Mouse (Mus musculus) liver, adult 2 months (tissue): Measurements from ENCODE around the gene Adamtsl4. TPM values are rescaled to one million over a fixed set of nuclear protein-coding genes. Genes with fewer than 3 reads are reported as not detected.
"Not testable (repeated sequence)": the region's sequence is repeated elsewhere in the genome, so short reads cannot be mapped to it uniquely, and the experiment has no call there.

ENCODE experiments used
- DNase-seq: peaks from one replicate; pipeline ENCODE4 v3.0.0-alpha.2; 2011; ENCODE audit warnings: low read depth, low spot score; ENCODE audit errors: extremely low read depth
- H3K27ac ChIP-seq: fragments of 200-500 bp; replicated peaks from 2 replicates; pipeline ENCODE4 v1.5.1; 2012; ENCODE audit warnings: low read depth, mild to moderate bottlenecking, control low read depth, inconsistent platforms, low read length; ENCODE audit not compliant: insufficient read depth
- H3K27me3 ChIP-seq: fragments of 200-500 bp; 2 replicates; pipeline ENCODE4 v1.6.1; 2012; ENCODE audit warnings: mild to moderate bottlenecking, moderate library complexity, low read length, inconsistent platforms; ENCODE audit not compliant: control insufficient read depth, insufficient read depth
- H3K36me3 ChIP-seq: fragments of 200-500 bp; 2 replicates; pipeline ENCODE4 v1.6.1; 2012; ENCODE audit warnings: low read length, inconsistent platforms; ENCODE audit not compliant: control insufficient read depth, insufficient read depth
- H3K4me1 ChIP-seq: fragments of 200-500 bp; 2 replicates; pipeline ENCODE4 v1.6.1; 2011; ENCODE audit warnings: low read length; ENCODE audit not compliant: control insufficient read depth, insufficient read depth
- H3K4me3 ChIP-seq: fragments of 200-500 bp; 2 replicates; pipeline ENCODE4 v1.5.1; 2011; ENCODE audit warnings: low read depth, mild to moderate bottlenecking, control low read depth, low read length, moderate library complexity; ENCODE audit not compliant: insufficient read depth
- H3K79me2 ChIP-seq: fragments of 200-500 bp; 2 replicates; pipeline ENCODE4 v1.6.1; 2012; ENCODE audit warnings: inconsistent platforms, mild to moderate bottlenecking, low read length, moderate library complexity; ENCODE audit not compliant: control insufficient read depth, insufficient read depth
- H3K9ac ChIP-seq: fragments of 200-500 bp; 2 replicates; pipeline ENCODE4 v1.6.1; 2012; ENCODE audit warnings: low read depth, mild to moderate bottlenecking, control low read depth, inconsistent platforms, low read length
- CTCF ChIP-seq: fragments of 200-500 bp; IDR thresholded peaks from 2 replicates; pipeline ENCODE4 v1.5.1; 2011; ENCODE audit warnings: low read depth, low read length, control low read depth
- POLR2A ChIP-seq: fragments of 200-500 bp; IDR thresholded peaks from 2 replicates; pipeline ENCODE4 v1.6.1; 2011; ENCODE audit warnings: low read length, control low read depth; ENCODE audit not compliant: insufficient read depth; ENCODE audit errors: extremely low read depth
- WGBS: fragments of 180-500 bp; shearing (Covaris S2); methylation state at CpG from one replicate; pipeline ENCODE4 v1.1.7; 2018; 5-methylcytosine and 5-hydroxymethylcytosine counted together
- polyA plus RNA-seq: library from polyadenylated mRNA; depleted of rRNA; stranded (reverse); fragments of >200 nt; gene quantifications from 2 replicates; pipeline ENCODE4 v1.2.3, GENCODE M21; 2012
- total RNA-seq: library from RNA; depleted of rRNA; stranded (reverse); fragments of >200 nt; gene quantifications from 2 replicates; pipeline ENCODE4 v1.2.3, GENCODE M21; 2014

Gene Adamtsl4
- total and polyA plus RNA-seq, 2 experiments, result 0.55 to 4.7 TPM

DNA sequence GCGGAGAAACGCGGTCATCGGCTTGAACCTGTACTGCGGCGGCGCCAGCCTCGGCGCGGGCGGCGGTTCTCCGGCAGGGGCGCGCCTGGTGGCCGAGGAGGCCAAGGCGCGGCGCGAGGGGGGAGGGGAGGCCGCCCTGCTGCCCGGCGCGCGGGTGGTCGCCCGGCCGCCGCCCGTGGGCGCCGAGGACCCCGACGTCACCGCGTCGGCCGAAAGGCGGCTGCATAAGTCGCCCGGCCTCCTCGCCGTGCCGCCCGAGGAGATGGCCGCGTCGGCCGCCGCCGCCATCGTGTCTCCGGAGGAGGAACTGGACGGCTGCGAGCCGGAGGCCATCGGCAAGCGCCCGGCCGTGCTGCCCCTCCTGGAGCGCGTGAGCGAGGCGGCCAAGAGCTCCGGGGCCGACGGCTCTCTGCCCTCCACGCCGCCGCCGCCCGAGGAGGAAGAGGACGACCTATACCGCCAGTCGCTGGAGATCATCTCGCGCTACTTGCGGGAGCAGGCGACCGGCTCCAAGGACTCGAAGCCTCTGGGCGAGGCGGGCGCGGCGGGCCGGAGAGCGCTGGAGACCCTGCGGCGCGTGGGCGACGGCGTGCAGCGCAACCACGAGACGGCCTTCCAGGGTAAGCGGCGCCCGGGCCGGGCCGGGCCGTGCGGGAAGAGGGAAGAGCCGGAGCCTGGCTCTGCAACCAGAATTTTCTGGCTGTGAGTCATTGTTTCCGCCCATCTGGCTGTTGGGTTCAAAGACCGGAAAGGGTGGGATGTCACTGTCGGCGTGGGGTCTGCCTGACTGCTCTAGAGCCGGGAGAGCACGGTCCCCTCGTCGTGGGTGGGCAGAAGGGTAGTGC is 28.6 kb downstream of the Adamtsl4 start:
- Histone ChIP-seq H3K79me2 (peaks cover 26% of the 10 kb centered on the region), H3K27me3 (no peaks in the 10 kb centered on the region), H3K4me1 (peaks cover 27% of the 10 kb centered on the region), H3K4me3 (peak overlapping the region; percentile 100), H3K36me3 (peaks cover 32% of the 10 kb centered on the region), H3K27ac (peak overlapping the region; percentile 98), H3K9ac (peak overlapping the region; percentile 93)
- TF ChIP-seq POLR2A (no peak), CTCF (no peak)
- peak; percentile 58 for DNase-seq
- WGBS, result under 1% methylated on average over 95 of the region's 113 CpGs

DNA sequence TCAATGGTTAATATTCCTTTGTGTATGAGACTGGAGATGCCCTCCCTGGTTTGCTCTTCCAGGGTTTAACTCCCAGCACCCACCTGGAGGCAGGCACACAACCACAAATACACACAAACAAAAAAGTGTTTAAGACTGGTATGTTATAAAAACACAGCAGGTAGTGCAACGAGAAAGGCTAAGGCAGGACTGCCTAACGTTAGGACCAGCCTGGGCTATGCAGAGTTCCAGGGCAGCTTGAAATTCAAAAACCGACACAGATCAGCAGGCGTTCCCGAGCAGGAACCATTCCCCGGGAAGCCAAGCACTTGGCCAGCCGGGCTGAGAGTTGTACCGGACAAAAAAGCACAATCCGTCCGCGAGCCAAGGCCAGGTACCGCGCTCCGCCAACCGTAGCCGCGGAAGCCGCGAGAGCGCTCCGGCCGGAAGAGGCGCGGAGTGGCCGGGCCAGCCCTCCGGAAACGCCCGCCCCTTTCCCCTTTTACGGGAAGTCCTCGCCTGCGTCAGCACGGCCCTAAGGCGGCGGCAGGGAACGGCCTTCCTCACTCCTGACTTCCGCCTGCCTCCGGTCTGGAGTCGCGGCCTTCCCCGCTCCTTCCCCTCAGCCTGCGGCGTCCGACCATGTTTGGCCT is 29.4 kb downstream of the Adamtsl4 start, which contains the start of gene Mcl1:
Mcl1 (plus strand) TSS at position 553 of the 632 bp plus-strand sequence.
- peak; percentile 85 for DNase-seq
- H3K9ac ChIP-seq, result peak within 1 kb of the TSS; percentile 93
- H3K27me3 ChIP-seq, result no peaks in the 10 kb centered on the region
- peaks cover 25% of the 10 kb centered on the region for H3K36me3 ChIP-seq
- H3K27ac ChIP-seq, result peak within 1 kb of the TSS; percentile 98
- H3K4me1 ChIP-seq, result peaks cover 20% of the 10 kb centered on the region
- no peak for TF ChIP-seq CTCF
- peak; percentile 99 for TF ChIP-seq POLR2A
- WGBS, result under 1% methylated on average over 43 of the region's 43 CpGs
- H3K79me2 ChIP-seq, result peaks cover 26% of the 10 kb centered on the region
- peak within 1 kb of the TSS; percentile 100 for H3K4me3 ChIP-seq

DNA sequence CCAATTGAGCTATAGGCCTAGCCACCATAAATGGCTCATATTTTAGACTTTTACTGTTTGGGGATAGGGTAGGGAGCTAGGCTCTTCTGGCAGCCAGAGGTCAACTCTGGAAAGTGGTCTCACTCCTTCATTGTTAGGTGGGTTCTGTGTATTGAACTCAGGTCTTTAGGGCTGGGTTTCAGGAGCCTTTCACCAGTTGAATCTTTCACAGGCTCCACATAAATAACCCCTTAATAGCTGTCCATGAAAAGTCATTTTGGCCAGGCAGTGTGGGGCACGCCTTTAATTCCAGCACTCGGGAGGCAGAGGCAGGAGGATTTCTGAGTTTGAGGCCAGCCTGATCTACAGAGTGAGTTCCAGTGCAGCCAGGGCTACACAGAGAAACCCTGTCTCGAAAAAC is 30.0 kb downstream of the Adamtsl4 start:
- Histone ChIP-seq H3K36me3 (peaks cover 19% of the 10 kb centered on the region), H3K27ac (peak overlapping the region; percentile 86), H3K4me1 (peaks cover 16% of the 10 kb centered on the region), H3K9ac (no peak overlapping the region), H3K79me2 (peaks cover 24% of the 10 kb centered on the region), H3K4me3 (no peak overlapping the region), H3K27me3 (no peaks in the 10 kb centered on the region)
- TF ChIP-seq POLR2A (no peak), CTCF (no peak)
- 80% methylated on average over 3 of the region's 3 CpGs for WGBS
- no peak for DNase-seq

DNA sequence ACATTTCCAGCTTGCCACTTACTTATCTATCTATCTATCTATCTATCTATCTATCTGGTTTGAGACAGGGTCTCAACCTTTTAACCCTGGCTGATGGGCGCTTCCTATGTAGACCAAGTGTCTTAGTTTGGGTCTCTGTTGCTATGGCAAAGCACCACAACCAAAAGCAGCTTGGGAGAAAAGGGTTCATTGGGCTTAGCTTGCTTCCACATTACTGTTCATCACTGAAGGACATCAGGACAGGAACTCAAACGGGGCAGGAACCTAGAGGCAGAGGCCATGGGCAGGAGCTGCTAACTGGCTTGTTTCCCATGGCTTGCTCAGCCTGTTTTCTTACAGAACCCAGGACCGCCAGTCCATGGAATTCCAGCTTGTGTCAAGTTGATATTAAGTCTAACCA is 30.6 kb downstream of the Adamtsl4 start:
- no peaks in the 10 kb centered on the region for H3K27me3 ChIP-seq
- H3K79me2 ChIP-seq, result peaks cover 22% of the 10 kb centered on the region
- H3K36me3 ChIP-seq, result peaks cover 15% of the 10 kb centered on the region
- 84% methylated on average over 3 of the region's 3 CpGs for WGBS
- no peak overlapping the region for H3K9ac ChIP-seq
- H3K4me3 ChIP-seq, result no peak overlapping the region
- DNase-seq, result no peak
- peaks cover 14% of the 10 kb centered on the region for H3K4me1 ChIP-seq
- no peak for TF ChIP-seq CTCF
- no peak for TF ChIP-seq POLR2A
- H3K27ac ChIP-seq, result no peak overlapping the region

DNA sequence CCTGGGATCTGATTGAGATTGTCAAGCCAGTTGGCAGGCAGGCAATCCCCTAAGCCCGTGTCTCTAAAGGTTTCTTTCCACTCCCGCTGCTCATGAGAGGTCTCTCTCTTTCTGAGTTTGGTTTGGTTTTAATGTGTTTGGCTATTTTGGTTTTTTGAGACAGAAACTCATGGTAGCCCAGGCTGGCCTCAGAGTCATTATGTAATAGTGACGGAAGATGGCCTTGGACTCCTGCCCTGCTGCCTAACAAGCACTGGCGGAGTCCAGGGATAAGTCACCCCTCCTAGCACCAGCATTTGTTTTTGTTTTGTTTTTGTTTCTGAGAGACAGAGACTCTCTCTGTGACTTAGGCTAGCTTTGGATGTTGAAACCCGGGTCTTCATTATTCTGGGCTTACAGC is 32.3 kb downstream of the Adamtsl4 start:
- peak overlapping the region; percentile 28; the same call in 1 of the 2 replicates for H3K27ac ChIP-seq
- peaks cover 6% of the 10 kb centered on the region for H3K36me3 ChIP-seq
- TF ChIP-seq CTCF (no peak), POLR2A (no peak)
- no peak overlapping the region for H3K9ac ChIP-seq
- peaks cover 8% of the 10 kb centered on the region for H3K4me1 ChIP-seq
- peaks cover 15% of the 10 kb centered on the region for H3K79me2 ChIP-seq
- 63% methylated on average over 5 of the region's 5 CpGs for WGBS
- H3K4me3 ChIP-seq, result no peak overlapping the region
- H3K27me3 ChIP-seq, result no peaks in the 10 kb centered on the region
- peak; percentile 55 for DNase-seq

DNA sequence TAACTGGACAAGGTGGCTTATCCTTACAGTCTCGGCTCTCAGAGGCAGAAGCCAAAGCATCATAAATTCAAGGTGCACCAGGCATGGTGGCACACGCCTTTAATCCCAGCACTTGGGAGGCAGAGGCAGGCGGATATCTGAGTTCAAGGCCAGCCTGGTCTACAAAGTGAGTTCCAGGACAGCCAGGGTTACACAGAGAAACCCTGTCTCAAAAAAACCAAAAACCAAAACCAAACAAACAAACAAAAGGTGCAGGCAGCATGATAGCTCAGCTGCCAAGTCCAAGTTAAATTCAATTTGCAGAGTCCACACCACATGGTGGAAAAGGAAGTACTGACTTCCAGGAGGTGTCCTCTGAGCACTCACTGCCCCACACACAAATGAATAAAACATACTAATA is 33.3 kb downstream of the Adamtsl4 start:
- H3K79me2 ChIP-seq, H3K4me3 ChIP-seq, H3K27ac ChIP-seq, DNase-seq, H3K4me1 ChIP-seq, H3K27me3 ChIP-seq, H3K9ac ChIP-seq, H3K36me3 ChIP-seq: not testable (repeated sequence)
- WGBS, result 80% methylated on average over 3 of the region's 3 CpGs
